Mouse (Mus musculus) spleen, adult 2 months (tissue): ENCODE results near the gene Chd5. TPM values are rescaled to one million over a fixed set of nuclear protein-coding genes. Genes with fewer than 3 reads are reported as not detected.

Experiments
- DNase-seq, 2 experiments: peaks; one replicate each; pipeline versions ENCODE4 v3.0.0 to v3.0.0-alpha.2; 2012 to 2021; ENCODE audit warnings: low spot score in 2 of 2, low read depth in 1 of 2
- H3K27ac ChIP-seq: fragments of 200-500 bp; 2 replicates; pipeline ENCODE4 v1.5.1; 2012; ENCODE audit warnings: low read length, inconsistent platforms; ENCODE audit not compliant: insufficient read depth
- H3K27me3 ChIP-seq: fragments of 200-500 bp; 2 replicates; pipeline ENCODE4 v1.6.1; 2012; ENCODE audit warnings: mild to moderate bottlenecking, moderate library complexity, low read length, inconsistent platforms; ENCODE audit not compliant: control insufficient read depth, insufficient read depth
- H3K36me3 ChIP-seq: fragments of 200-500 bp; 2 replicates; pipeline ENCODE4 v1.6.1; 2012; ENCODE audit warnings: mild to moderate bottlenecking, low read length, inconsistent platforms; ENCODE audit not compliant: control insufficient read depth, insufficient read depth
- H3K4me1 ChIP-seq: fragments of 200-500 bp; 2 replicates; pipeline ENCODE4 v1.6.1; 2011; ENCODE audit warnings: inconsistent platforms; ENCODE audit not compliant: control insufficient read depth, insufficient read depth, insufficient read length
- H3K4me3 ChIP-seq: fragments of 200-500 bp; 2 replicates; pipeline ENCODE4 v1.5.1; 2011; ENCODE audit warnings: mild to moderate bottlenecking, inconsistent platforms; ENCODE audit not compliant: insufficient read depth, insufficient read length; ENCODE audit errors: extremely low read depth
- CTCF ChIP-seq: fragments of 200-500 bp; IDR thresholded peaks from 2 replicates; pipeline ENCODE4 v1.5.1; 2011; ENCODE audit warnings: mild to moderate bottlenecking, inconsistent platforms; ENCODE audit not compliant: insufficient read depth, insufficient read length, insufficient replicate concordance; ENCODE audit errors: extremely low read depth
- POLR2A ChIP-seq: fragments of 200-500 bp; IDR thresholded peaks from 2 replicates; pipeline ENCODE4 v1.6.1; 2011; ENCODE audit warnings: low read depth, low read length, inconsistent platforms
- WGBS: fragments of 180-500 bp; shearing (Covaris S2); methylation state at CpG from one replicate; pipeline ENCODE4 v1.1.7; 2018; 5-methylcytosine and 5-hydroxymethylcytosine counted together
- polyA plus RNA-seq: library from polyadenylated mRNA; depleted of rRNA; stranded (reverse); fragments of >200 nt; gene quantifications from 2 replicates; pipeline ENCODE4 v1.2.3, GENCODE M21; 2012

Gene Chd5
- polyA plus RNA-seq, 1 experiment, result 0.11 TPM

DNA sequence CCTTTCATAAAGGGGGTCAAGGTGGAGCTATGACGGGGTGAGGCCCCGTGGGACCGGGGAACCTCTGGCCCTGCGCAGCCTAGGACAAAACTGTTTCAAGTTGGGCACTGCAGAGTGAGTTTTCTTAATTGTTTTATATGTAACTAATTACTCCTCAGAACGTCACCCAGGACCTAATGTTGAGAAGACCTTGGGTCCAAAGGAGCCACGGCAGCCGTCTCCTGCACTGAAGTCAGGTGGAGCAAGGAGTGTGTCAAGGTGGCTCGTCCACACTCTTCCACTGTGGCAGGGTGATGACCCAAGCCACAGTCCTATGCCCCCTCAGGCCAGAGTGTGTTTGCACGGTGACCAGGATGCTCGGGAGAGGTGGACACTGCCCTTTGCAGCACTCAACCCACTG lies 35.3 kb upstream of the Chd5 start:
- WGBS, result 95% methylated on average over 10 of the region's 10 CpGs
- H3K36me3 ChIP-seq, result peaks cover 22% of the 10 kb centered on the region
- TF ChIP-seq POLR2A (no peak), CTCF (no peak)

DNA sequence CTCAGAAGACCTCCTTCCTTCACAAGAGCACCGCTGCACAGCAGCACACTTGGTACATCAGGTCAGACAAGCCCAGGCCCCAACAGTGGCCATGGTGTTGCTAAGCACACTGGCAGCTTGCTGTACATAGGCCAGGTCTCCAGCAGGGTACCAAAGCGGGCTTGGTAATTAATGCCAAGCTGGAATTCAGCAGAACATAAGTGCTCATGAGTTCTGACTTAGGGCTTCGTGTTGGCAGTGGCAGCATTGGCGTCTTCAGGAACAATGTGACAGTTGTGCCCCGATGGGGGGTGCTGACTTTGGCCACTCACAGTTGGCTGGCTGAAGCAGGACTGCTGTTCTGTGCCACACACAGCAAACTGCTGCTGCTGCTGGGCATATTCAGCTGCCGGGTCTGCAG lies 33.8 kb upstream of the Chd5 start:
- no peak for TF ChIP-seq POLR2A
- no peak for TF ChIP-seq CTCF
- peaks cover 22% of the 10 kb centered on the region for H3K36me3 ChIP-seq
- no peaks in the 10 kb centered on the region for H3K27me3 ChIP-seq
- DNase-seq, result no peak
- no peak overlapping the region for H3K4me3 ChIP-seq
- no peak overlapping the region for H3K27ac ChIP-seq
- WGBS, result 94% methylated on average over 6 of the region's 6 CpGs
- peaks cover 3% of the 10 kb centered on the region; the same call in 1 of the 2 replicates for H3K4me1 ChIP-seq

More for the DNA sequence above, 35.3 kb upstream of the Chd5 start:
- peaks cover 3% of the 10 kb centered on the region; the same call in 1 of the 2 replicates for H3K4me1 ChIP-seq
- H3K27ac ChIP-seq, result no peak overlapping the region
- H3K4me3 ChIP-seq, result no peak overlapping the region
- DNase-seq, result no peak
- no peaks in the 10 kb centered on the region for H3K27me3 ChIP-seq

DNA sequence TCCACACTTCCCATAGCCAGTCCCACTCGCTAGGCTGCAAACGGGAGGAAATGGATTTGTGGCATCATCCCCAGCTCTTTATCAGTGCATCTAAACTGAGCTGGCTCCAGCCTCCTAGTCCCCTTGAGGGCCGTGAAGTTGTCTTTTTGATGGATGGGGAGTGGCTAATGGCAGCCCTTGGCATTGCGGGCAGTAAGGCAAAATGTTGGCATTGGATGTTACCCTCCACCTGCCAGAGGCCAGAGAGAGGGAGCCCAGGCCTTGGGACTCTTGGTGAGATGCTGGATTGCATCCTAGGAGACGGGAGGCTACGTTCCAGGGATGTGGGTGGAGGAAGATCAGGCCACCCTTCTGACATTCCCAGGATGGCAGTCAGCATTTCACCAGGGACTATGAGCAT lies 32.5 kb upstream of the Chd5 start:
- Histone ChIP-seq H3K27me3 (no peaks in the 10 kb centered on the region), H3K27ac (no peak overlapping the region), H3K36me3 (peaks cover 22% of the 10 kb centered on the region), H3K4me1 (no peaks in the 10 kb centered on the region), H3K4me3 (no peak overlapping the region)
- no peak for DNase-seq
- TF ChIP-seq CTCF, result no peak
- TF ChIP-seq POLR2A, result no peak
- WGBS, result 95% methylated on average over 6 of the region's 6 CpGs

DNA sequence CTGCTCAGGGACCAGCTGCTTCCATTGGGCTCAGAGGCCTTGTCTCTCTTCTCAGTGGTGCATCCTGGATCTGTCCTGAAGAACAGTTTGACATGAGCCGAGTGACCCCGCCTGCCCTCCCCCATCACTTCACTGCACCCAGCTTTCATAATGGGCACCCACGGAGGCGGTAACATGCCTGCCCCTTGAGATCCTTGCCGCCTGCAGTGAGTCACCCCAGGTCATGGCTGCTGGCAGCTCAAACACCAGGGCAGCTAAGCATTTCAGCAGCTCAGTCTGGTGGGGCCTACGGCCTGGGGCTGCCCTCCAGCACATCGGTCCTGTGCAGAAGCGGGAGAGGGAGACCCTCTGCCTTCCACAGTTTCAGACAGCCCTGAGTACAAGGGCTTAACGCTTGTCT lies 30.9 kb upstream of the Chd5 start:
- Histone ChIP-seq H3K4me1 (no peaks in the 10 kb centered on the region), H3K36me3 (peaks cover 18% of the 10 kb centered on the region), H3K27ac (no peak overlapping the region), H3K4me3 (no peak overlapping the region), H3K27me3 (peaks cover 2% of the 10 kb centered on the region; the same call in 1 of the 2 replicates)
- no peak for TF ChIP-seq CTCF
- no peak for TF ChIP-seq POLR2A
- DNase-seq, result no peak
- 91% methylated on average over 9 of the region's 9 CpGs for WGBS

DNA sequence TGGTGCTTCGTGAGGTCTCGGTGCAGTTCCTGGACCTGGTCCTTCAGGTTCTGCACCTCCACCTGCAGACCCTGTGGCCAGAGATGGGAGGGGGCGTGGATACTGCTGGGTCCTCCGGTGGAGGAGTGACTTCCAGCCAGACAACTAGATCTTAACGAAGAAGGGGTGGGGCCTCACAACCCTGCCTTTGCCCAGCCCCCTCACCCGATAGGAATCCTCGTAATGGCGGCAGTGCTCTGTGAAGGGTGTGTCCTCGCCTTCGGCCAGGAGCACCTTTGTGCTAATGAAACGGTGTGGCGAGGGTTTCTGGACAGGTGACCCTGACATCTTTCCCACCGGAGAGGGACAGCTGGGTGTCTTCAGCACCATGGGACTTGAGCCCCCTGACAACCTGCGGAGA lies 26.3 kb upstream of the Chd5 start:
- H3K36me3 ChIP-seq, result 0 out of 2 replicates have a peak, but pooled peaks cover 1% of the 10 kb centered on the region
- no peak for TF ChIP-seq POLR2A
- no peak for TF ChIP-seq CTCF
- no peaks in the 10 kb centered on the region for H3K4me1 ChIP-seq
- no peak for DNase-seq
- H3K4me3 ChIP-seq, result no peak overlapping the region
- WGBS, result 20% methylated on average over 14 of the region's 14 CpGs
- no peak overlapping the region for H3K27ac ChIP-seq
- peaks cover 20% of the 10 kb centered on the region for H3K27me3 ChIP-seq

DNA sequence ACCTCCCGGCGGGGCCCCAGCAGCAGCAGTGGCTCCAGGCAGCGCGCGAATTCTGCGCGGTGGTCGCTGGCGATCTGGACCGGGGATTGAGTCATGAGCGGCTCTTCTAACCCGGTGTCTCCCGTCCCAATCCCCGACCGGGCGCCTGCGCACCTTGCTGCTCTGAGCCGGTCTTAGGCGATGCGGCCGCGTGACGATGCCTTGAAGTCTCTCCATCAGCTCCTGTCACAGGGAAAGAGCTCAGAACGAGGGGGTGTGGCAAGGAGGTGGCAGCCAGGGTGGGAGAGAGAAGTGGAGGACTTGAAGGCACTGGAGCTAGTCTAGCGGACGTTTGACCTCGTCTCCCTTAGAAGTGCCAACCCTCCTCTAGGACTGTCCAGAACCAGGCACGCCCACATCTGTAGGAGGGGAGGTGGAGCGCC lies 25.2 kb upstream of the Chd5 start:
- peak overlapping the region; percentile 14; the same call in 1 of the 2 replicates for H3K4me3 ChIP-seq
- TF ChIP-seq POLR2A (no peak), CTCF (no peak)
- H3K36me3 ChIP-seq, result no peaks in the 10 kb centered on the region
- no peak for DNase-seq
- no peaks in the 10 kb centered on the region for H3K4me1 ChIP-seq
- H3K27ac ChIP-seq, result no peak overlapping the region
- WGBS, result under 1% methylated on average over 29 of the region's 29 CpGs
- H3K27me3 ChIP-seq, result peaks cover 20% of the 10 kb centered on the region

DNA sequence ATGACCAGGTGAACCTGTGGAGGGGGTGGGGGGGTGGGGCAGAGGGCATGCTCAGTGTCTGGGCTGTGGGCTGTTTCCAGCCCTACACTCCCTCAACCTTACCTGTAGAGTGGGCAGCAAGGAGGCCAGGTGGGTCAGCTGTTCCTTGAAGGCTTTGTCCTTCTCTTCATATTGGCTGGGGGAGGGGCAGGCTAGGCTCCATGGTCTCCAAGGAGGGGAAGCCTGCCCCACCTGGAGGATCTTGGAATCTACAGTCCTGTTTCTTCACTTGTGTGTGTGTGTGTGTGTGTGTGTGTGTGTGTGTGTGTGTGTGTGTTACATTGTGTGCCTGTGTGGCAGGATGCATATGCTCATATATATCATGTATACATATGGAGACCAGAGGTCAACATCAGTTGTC lies 24.5 kb upstream of the Chd5 start:
- Histone ChIP-seq H3K4me3 (no peak overlapping the region), H3K4me1 (no peaks in the 10 kb centered on the region), H3K36me3 (no peaks in the 10 kb centered on the region), H3K27ac (no peak overlapping the region), H3K27me3 (peaks cover 20% of the 10 kb centered on the region)
- DNase-seq, result no peak
- TF ChIP-seq CTCF (no peak), POLR2A (no peak)
